ENCODE assay signal across 25 mouse cellular contexts in genomic region chr8:128353999-128354398, GRCm38 (mm10). TPM values are rescaled to one million over a fixed set of nuclear protein-coding genes. Genes with fewer than 3 reads are reported as not detected.
A peak's percentile ranks its signal among the peaks of the same experiment; 100 is the strongest.
DNase-seq lines count a peak whose midpoint lies in the region; ATAC-seq and TF ChIP-seq lines count a peak whose summit lies in the region.
"Had no signal": no experiment of that assay in that cellular context is flagged by ENCODE, and none has a peak within 500 bp of the region (broad histone marks: within the 10 kb centered on the region; RNA-seq: fewer than 3 reads in every experiment).

No protein-coding gene starts in this region.

- H3K36me3 ChIP-seq in midbrain, embryonic 14.5 days (ENCODE audit: control insufficient read depth, insufficient read depth, low read length) = no peaks in the 10 kb centered on the region
- H3K36me3 ChIP-seq in midbrain, embryonic 15.5 days (replicated peaks) = no peaks in the 10 kb centered on the region
- H3K36me3 ChIP-seq in midbrain, postnatal 0 days (ENCODE audit: insufficient read depth, low read length) = no peaks in the 10 kb centered on the region
- H3K36me3 ChIP-seq: heart, embryonic 13.5 days; liver, embryonic 12.5 days; stomach, embryonic 15.5 days had no signal

- no peaks in the 10 kb centered on the region for H3K9me3 ChIP-seq in midbrain, embryonic 14.5 days (ENCODE audit: control insufficient read depth, low read length)
- H3K9me3 ChIP-seq in midbrain, embryonic 15.5 days = no peaks in the 10 kb centered on the region
- H3K9me3 ChIP-seq in midbrain, postnatal 0 days (ENCODE audit: low read length) = no peaks in the 10 kb centered on the region
- H3K9me3 ChIP-seq: heart, embryonic 13.5 days; liver, embryonic 12.5 days; stomach, embryonic 15.5 days had no signal

- H3K4me3 ChIP-seq in midbrain, embryonic 14.5 days (replicated peaks; ENCODE audit: low read depth, low read length) = no peak overlapping the region
- no peak overlapping the region for H3K4me3 ChIP-seq in midbrain, embryonic 15.5 days
- H3K4me3 ChIP-seq in midbrain, postnatal 0 days (ENCODE audit: low read depth, low read length) = no peak overlapping the region
- H3K4me3 ChIP-seq: heart, adult 2 months; heart, embryonic 13.5 days; liver, embryonic 12.5 days; megakaryocyte, embryonic 14.5 days; stomach, embryonic 15.5 days had no signal

- 3% methylated on average over 1 of the region's 1 CpGs for WGBS in midbrain, embryonic 14.5 days
- 6% methylated on average over 1 of the region's 1 CpGs for WGBS in midbrain, embryonic 15.5 days
- 12% methylated on average over 1 of the region's 1 CpGs for WGBS in midbrain, postnatal 0 days

- H3K27me3 ChIP-seq in midbrain, embryonic 14.5 days (ENCODE audit: control insufficient read depth, insufficient read depth, low read length) = no peaks in the 10 kb centered on the region; the same call in 1 of the 2 replicates
- H3K27me3 ChIP-seq in midbrain, embryonic 15.5 days (replicated peaks) = no peaks in the 10 kb centered on the region
- H3K27me3 ChIP-seq in midbrain, postnatal 0 days (ENCODE audit: insufficient read depth, low read length) = no peaks in the 10 kb centered on the region
- H3K27me3 ChIP-seq: heart, embryonic 13.5 days; Patski; stomach, embryonic 15.5 days had no signal

- no peak for TF ChIP-seq CTCF in midbrain, postnatal 0 days (IDR thresholded peaks at IDR 0.05)

- H3K4me2 ChIP-seq in midbrain, embryonic 14.5 days (ENCODE audit: low read length) = no peak overlapping the region
- no peak overlapping the region for H3K4me2 ChIP-seq in midbrain, embryonic 15.5 days
- no peak overlapping the region for H3K4me2 ChIP-seq in midbrain, postnatal 0 days (ENCODE audit: low read depth, low read length, poor library complexity, severe bottlenecking)
- H3K4me2 ChIP-seq: heart, embryonic 13.5 days; hindbrain, embryonic 14.5 days; liver, embryonic 12.5 days; stomach, embryonic 15.5 days had no signal

- DNase-seq in cerebellum, postnatal 10 days = peak; percentile 22 to 25
- DNase-seq in cerebellum, adult 11-12 months = no peak
- peak; percentile 58 for DNase-seq in midbrain, embryonic 14.5 days
- peak; percentile 30 for DNase-seq in midbrain, postnatal 0 days (ENCODE audit: low spot score)
- DNase-seq in heart, postnatal 14 days = no peak
- DNase-seq in layer of hippocampus, adult 9-11 months = no peak
- DNase-seq: adrenal gland, adult 2 months; cerebellum, adult 18-20 months; cerebellum, postnatal 25 days; gastrocnemius, postnatal 25 days; heart, adult 2 months; heart, postnatal 36 days; kidney, adult 8-10 months; kidney, postnatal 10 days; lung, adult 2 months; lung, postnatal 14 days; right cerebral cortex, postnatal 4 days; thymus, postnatal 25 days had no signal

- no peak overlapping the region for H3K27ac ChIP-seq in midbrain, embryonic 14.5 days (replicated peaks; ENCODE audit: low read depth, low read length)
- H3K27ac ChIP-seq in midbrain, embryonic 15.5 days = no peak overlapping the region
- no peak overlapping the region for H3K27ac ChIP-seq in midbrain, postnatal 0 days (ENCODE audit: low read depth, low read length)
- H3K27ac ChIP-seq: heart, adult 2 months; heart, embryonic 13.5 days; hindbrain, embryonic 14.5 days; liver, embryonic 12.5 days; stomach, embryonic 15.5 days had no signal

- ATAC-seq in midbrain, embryonic 14.5 days (ENCODE audit: low FRiP score, low TSS enrichment) = no peak
- ATAC-seq in midbrain, embryonic 15.5 days (replicated peaks) = no peak
- no peak for ATAC-seq in midbrain, postnatal 0 days (ENCODE audit: low FRiP score)
- ATAC-seq: liver, embryonic 12.5 days; Patski had no signal

- H3K9ac ChIP-seq in midbrain, embryonic 14.5 days (replicated peaks; ENCODE audit: low read length) = no peak overlapping the region
- no peak overlapping the region for H3K9ac ChIP-seq in midbrain, embryonic 15.5 days
- no peak overlapping the region for H3K9ac ChIP-seq in midbrain, postnatal 0 days (replicated peaks; ENCODE audit: low read length, poor library complexity, severe bottlenecking)
- H3K9ac ChIP-seq: heart, embryonic 13.5 days; hindbrain, embryonic 14.5 days; liver, embryonic 12.5 days; stomach, embryonic 15.5 days had no signal

- peaks cover 13% of the 10 kb centered on the region for H3K4me1 ChIP-seq in midbrain, embryonic 14.5 days (ENCODE audit: control insufficient read depth, insufficient read depth, low read length)
- H3K4me1 ChIP-seq in midbrain, embryonic 15.5 days = peaks cover 18% of the 10 kb centered on the region
- 0 out of 2 replicates have a peak, but pooled peaks cover 2% of the 10 kb centered on the region for H3K4me1 ChIP-seq in midbrain, postnatal 0 days (ENCODE audit: insufficient read depth, low read length)
- H3K4me1 ChIP-seq: liver, embryonic 12.5 days had no signal

- intact Hi-C loops in heart, postnatal 14 days (cut with DNase I) = no loop called here

RNA-seq across cellular contexts. Expression of gene Nrp1, which starts 4.4 kb away (rescaled TPM):
- 53.8 and 61.7 TPM in 2 replicates for polyA plus RNA-seq in midbrain, embryonic 14.5 days (2014; fragmentation: Nextera tagmentation; extraction: Ambion mirVana)
- 77.4 and 89.0 TPM in 2 replicates for polyA plus RNA-seq in midbrain, embryonic 15.5 days (2015; fragmentation: Nextera tagmentation; extraction: Ambion mirVana)
- 57.9 and 72.1 TPM in 2 replicates for total RNA-seq in midbrain, postnatal 0 days (2014; rRNA removed)
- polyA plus RNA-seq in midbrain, postnatal 0 days (2015; fragmentation: Nextera tagmentation; extraction: Ambion mirVana) = 56.5 and 59.3 TPM in 2 replicates
- total RNA-seq in heart, postnatal 14 days (2021) = 100 to 1,000 TPM; 128 to 131 TPM

Comparison
In these comparisons a context has a peak if more than half of its experiments do, and no peak if none do; other contexts are left out.
1. DNase-seq: peak in cerebellum, postnatal 10 days (2 of 2), midbrain, embryonic 14.5 days (single experiment) and midbrain, postnatal 0 days (single experiment); none in cerebellum, adult 11-12 months (single experiment), heart, postnatal 14 days (0 of 2) and layer of hippocampus, adult 9-11 months (single experiment).